Mouse (Mus musculus): ENCODE measurements around the gene Rgs10. TPM values are rescaled to one million over a fixed set of nuclear protein-coding genes. Genes with fewer than 3 reads are reported as not detected.
A peak's percentile ranks its signal among the peaks of the same experiment; 100 is the strongest.

Gene Rgs10
- total RNA-seq, 1 experiment from 2014 or later = 56.0 TPM

DNA sequence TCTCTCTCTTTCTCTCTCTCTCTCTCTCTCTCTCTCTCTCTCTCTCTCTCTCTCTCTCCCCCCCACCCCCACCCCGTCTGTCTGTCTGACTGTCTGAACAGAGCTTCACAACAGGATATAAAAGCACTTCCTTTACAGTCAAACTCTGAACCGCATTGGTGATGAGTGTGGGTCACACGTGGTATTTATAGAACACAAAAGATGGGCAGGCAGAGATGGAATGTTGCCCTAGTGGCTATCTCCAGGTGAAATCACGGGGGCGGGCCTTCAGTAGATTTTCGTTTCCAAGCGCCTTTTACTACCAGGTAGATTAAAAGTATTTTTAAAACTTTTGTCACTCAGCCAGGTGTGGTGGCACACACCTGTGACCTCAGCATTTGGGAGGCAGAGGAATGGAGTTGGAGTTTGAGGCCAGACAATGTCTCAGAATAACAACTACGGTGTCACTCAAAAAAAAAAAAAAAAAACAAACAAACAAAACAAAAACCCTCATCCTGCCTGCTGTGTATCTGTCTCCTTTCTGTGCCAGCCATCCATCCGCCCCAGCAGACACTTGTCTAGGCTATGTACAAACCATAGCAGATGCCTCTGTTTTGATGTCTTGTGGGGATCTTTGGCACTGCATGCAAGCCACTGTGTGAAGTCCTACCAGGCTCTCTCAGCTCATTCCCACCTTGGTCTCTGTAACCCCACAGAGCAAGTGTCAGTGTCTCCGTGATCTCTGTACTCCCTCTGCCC, 34.7 kb downstream of the Rgs10 start:
- no peak for ATAC-seq (replicated peaks in 1 of 2; ENCODE audit: insufficient read depth in 1 of 2, low FRiP score in 2 of 2, low TSS enrichment in 1 of 2, low read depth in 1 of 2, poor library complexity in 2 of 2, severe bottlenecking in 2 of 2)

DNA sequence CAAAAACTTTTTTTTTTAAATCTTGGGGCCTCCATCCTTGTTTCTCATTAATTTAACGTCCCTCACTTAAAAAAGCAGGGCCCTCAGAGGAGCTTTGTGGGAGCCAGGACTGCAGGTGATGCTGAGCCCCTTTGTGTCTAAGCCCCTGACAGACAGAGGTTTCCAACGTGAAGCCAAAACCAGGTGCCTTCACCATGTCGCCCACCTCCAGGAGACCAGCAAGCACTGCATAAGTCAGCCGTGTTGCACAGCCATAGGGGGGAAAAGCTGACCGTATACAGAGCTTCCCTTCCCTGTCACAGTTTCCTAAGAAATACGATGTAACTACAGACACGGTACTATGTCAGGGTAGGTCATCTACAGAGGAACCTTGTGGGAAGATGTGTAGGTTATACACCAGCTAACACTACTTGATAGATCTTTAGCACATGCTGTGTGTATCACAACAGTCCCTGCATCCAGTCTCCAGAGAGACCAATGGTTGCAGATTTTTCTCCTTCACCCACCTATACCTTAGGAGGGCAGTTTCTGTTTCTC, 35.3 kb downstream of the Rgs10 start:
- no peak for ATAC-seq (replicated peaks in 1 of 2; ENCODE audit: insufficient read depth in 1 of 2, low FRiP score in 2 of 2, low TSS enrichment in 1 of 2, low read depth in 1 of 2, poor library complexity in 2 of 2, severe bottlenecking in 2 of 2)

GRCm38 (mm10) chr7:128382527-128382860, 36.1 kb downstream of the Rgs10 start:
- ATAC-seq (replicated peaks in 1 of 2; ENCODE audit: insufficient read depth in 1 of 2, low FRiP score in 2 of 2, low TSS enrichment in 1 of 2, low read depth in 1 of 2, poor library complexity in 2 of 2, severe bottlenecking in 2 of 2) = no peak

GRCm38 (mm10) chr7:128381811-128382526, 36.6 kb downstream of the Rgs10 start:
- 0 out of 4 replicates have a peak, but pooled peaks of 1 of the 2 experiments have one; percentile 4 for ATAC-seq (replicated peaks in 1 of 2; ENCODE audit: insufficient read depth in 1 of 2, low FRiP score in 2 of 2, low TSS enrichment in 1 of 2, low read depth in 1 of 2, poor library complexity in 2 of 2, severe bottlenecking in 2 of 2)

DNA sequence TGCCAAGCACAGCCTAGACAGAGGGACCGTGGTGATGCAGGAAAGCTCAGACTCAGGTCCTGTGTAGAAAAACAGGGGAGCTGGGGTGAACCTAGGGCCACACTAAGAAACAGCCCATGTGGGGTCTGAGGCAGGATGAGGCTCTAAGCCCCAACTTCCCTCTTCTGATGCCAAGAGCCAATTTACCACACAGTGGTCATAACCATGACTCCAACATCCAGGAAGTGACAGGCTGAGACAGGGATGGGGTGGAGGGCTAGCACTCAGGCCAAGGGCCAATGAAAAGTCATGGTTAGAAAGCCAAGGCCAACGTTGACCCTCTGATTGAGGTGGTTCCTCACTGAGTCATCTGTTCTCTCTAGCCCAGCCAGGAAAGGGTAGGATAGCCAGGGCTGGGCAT, 37.6 kb downstream of the Rgs10 start:
- peak; percentile 75 to 90 for ATAC-seq (replicated peaks in 1 of 2; ENCODE audit: insufficient read depth in 1 of 2, low FRiP score in 2 of 2, low TSS enrichment in 1 of 2, low read depth in 1 of 2, poor library complexity in 2 of 2, severe bottlenecking in 2 of 2)

DNA sequence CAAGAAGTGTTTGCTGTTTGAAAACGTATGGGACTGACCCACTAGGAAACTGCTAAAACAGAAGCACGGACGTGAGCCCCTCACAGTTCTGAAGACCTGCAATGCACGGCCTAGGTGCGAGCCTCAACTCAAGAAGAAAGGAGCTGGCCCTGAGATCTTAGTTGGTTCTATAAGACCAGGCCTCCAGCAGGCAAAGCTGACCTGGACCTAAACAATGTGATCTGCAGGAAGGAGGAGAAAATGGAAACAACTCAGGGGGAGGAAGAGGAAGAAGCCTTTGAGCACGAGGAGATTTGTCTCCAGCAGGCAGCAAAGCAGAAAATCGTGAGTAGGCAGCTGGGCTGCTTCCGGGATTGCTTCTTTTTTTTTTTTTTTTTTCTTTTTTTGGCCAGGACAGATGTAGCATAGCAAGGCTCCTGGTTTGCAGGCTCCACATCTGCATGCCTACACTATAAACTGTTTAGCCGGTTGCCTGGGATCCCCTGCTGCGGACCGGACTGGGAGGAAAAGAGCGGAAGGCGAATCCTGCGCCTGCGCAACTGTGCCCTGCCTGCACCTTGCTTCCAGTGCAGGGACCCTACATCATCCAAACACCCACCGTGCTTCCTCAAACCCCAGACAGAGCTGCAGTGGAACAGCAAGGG, 39.3 kb downstream of the Rgs10 start:
- no peak for ATAC-seq (replicated peaks in 1 of 2; ENCODE audit: insufficient read depth in 1 of 2, low FRiP score in 2 of 2, low TSS enrichment in 1 of 2, low read depth in 1 of 2, poor library complexity in 2 of 2, severe bottlenecking in 2 of 2)

GRCm38 (mm10) chr7:128376206-128376701, 42.3 kb downstream of the Rgs10 start:
- ATAC-seq (replicated peaks in 1 of 2; ENCODE audit: insufficient read depth in 1 of 2, low FRiP score in 2 of 2, low TSS enrichment in 1 of 2, low read depth in 1 of 2, poor library complexity in 2 of 2, severe bottlenecking in 2 of 2) = no peak

GRCm38 (mm10) chr7:128374156-128374555, 44.4 kb downstream of the Rgs10 start:
- no peak for ATAC-seq (replicated peaks in 1 of 2; ENCODE audit: insufficient read depth in 1 of 2, low FRiP score in 2 of 2, low TSS enrichment in 1 of 2, low read depth in 1 of 2, poor library complexity in 2 of 2, severe bottlenecking in 2 of 2)

GRCm38 (mm10) chr7:128373751-128374150, 44.8 kb downstream of the Rgs10 start:
- no peak for ATAC-seq (replicated peaks in 1 of 2; ENCODE audit: insufficient read depth in 1 of 2, low FRiP score in 2 of 2, low TSS enrichment in 1 of 2, low read depth in 1 of 2, poor library complexity in 2 of 2, severe bottlenecking in 2 of 2)

- no peak for ATAC-seq (replicated peaks in 1 of 2; ENCODE audit: insufficient read depth in 1 of 2, low FRiP score in 2 of 2, low TSS enrichment in 1 of 2, low read depth in 1 of 2, poor library complexity in 2 of 2, severe bottlenecking in 2 of 2)
Measured at GRCm38 (mm10) chr7:128372331-128372730, 46.2 kb downstream of the Rgs10 start.

DNA sequence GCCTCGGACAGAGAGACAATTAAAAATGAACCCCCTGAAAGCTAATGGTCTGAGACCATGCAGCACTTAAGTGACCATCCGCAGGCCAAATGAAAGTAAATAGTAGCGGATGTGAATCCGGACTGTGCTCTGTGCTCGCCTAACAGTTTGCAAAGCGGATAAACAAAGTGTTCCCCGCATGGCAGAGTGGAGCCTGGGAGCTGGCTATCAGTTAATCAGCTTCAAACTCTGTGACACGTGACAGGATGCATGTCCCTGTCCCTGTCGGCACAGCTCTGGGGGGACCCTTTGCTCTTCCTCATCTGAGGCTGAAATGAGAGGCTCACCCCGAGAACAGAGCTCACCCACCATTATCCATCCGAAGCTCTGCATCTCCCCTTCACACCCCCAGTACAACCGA, 49.2 kb downstream of the Rgs10 start:
- no peak for ATAC-seq (replicated peaks in 1 of 2; ENCODE audit: insufficient read depth in 1 of 2, low FRiP score in 2 of 2, low TSS enrichment in 1 of 2, low read depth in 1 of 2, poor library complexity in 2 of 2, severe bottlenecking in 2 of 2)

DNA sequence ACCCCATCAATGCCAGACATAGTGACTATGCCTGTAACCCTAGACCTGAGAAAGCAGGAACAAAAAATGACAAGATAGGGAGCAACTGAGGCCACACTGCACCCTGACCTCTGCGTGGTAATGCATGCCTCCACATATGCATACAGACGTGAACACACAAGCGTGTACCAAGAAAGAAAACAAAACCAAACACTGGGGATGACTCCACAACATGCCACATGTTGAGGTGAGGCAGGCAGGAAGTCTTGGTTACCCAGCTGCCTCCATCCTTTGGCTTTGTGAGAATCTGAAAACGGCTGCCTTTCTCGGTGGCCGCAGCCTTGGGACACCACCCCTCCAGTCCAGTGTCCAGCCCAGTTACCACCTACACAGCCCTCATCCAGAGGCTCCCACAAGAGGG, 49.7 kb downstream of the Rgs10 start:
- no peak for ATAC-seq (replicated peaks in 1 of 2; ENCODE audit: insufficient read depth in 1 of 2, low FRiP score in 2 of 2, low TSS enrichment in 1 of 2, low read depth in 1 of 2, poor library complexity in 2 of 2, severe bottlenecking in 2 of 2)

DNA sequence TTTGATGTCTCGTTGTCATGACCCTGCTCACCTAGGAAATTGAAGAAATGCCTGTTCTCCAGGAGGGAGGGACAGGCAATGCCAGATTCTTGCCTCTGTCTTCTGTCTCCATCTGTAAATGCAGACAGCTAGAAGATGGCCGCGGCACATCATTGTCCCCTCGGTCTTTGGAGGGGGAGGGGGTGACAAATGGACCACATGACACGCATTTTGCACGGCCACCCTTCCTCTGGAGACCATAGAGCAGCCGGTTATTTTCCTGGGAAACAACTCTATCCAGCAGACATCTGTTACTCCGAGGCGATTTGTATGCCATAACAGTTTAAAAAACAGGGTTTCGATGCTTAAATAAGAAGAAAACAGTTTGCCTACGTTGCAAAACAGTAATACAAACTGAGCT, 51.9 kb downstream of the Rgs10 start:
- ATAC-seq (replicated peaks in 1 of 2; ENCODE audit: insufficient read depth in 1 of 2, low FRiP score in 2 of 2, low TSS enrichment in 1 of 2, low read depth in 1 of 2, poor library complexity in 2 of 2, severe bottlenecking in 2 of 2) = no peak

DNA sequence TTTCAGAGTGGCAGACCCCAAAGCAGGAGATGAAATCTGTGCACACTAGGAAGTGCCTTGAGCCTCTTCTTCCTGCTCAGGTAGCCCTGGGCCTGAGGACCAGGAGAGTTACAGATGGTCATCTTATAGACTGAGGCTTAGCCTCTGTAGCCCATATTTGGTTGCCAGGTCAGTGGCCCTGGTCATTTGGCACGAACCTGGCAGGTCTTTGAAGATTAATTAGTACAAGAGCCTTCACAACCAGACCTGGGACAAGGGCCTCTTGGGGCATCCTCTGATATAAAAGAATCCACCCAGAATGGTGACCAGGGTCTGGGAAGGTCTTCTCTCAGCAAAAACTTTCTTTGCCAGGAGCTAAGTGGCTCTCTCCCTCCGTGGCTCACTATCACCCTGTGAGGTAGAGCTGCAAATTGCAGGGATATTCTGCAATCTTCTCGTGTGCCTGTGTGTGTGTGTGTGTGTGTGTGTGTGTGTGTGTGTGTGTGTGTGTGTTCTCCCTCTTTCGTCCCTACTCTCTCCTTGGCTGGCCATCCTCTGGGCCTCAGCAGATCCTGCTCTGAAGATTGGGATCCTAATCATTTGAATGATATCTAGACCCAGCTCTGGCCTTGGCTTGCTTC, 53.4 kb downstream of the Rgs10 start:
- no peak for ATAC-seq (replicated peaks in 1 of 2; ENCODE audit: insufficient read depth in 1 of 2, low FRiP score in 2 of 2, low TSS enrichment in 1 of 2, low read depth in 1 of 2, poor library complexity in 2 of 2, severe bottlenecking in 2 of 2)

DNA sequence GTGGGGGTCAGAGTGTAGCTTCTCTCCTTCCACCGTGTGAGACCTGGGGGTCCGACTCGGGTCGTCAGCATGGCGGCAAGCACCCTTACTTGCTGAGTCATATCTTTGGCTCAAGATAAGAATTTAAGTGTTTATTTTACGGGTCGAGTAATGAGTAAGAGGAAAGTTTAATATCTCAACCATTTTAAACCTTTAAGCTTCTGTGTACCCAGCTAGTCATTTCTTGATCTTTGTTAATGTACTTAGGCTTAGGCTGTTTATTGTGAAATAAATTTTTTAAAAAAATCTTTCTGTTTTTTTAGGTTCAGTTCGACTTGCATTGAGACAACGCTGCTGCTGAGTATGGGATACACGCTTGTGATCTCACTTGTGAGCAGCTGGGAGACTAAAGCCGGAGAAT, 54.0 kb downstream of the Rgs10 start:
- no peak for ATAC-seq (replicated peaks in 1 of 2; ENCODE audit: insufficient read depth in 1 of 2, low FRiP score in 2 of 2, low TSS enrichment in 1 of 2, low read depth in 1 of 2, poor library complexity in 2 of 2, severe bottlenecking in 2 of 2)

DNA sequence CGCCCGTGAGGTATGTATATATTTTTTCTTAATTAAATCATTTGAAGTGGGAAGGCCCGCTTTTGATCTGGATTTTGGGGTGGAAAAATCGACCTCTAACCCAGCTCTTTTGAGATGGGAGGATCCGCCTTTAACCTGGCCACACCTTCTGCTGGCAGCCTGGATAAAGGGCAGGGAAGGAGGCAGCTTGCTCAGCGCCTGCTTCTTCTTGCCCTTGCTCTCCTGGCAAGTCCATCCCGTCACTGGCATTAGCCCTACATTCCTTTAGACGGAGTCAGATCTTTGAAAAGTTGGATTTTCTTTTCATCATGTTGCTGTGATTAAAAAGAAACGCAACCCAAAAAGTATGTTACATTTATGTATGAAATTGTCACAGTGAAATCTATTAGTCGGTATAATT, 54.8 kb downstream of the Rgs10 start:
- no peak for ATAC-seq (replicated peaks in 1 of 2; ENCODE audit: insufficient read depth in 1 of 2, low FRiP score in 2 of 2, low TSS enrichment in 1 of 2, low read depth in 1 of 2, poor library complexity in 2 of 2, severe bottlenecking in 2 of 2)

GRCm38 (mm10) chr7:128362916-128363315, 55.6 kb downstream of the Rgs10 start:
- no peak for ATAC-seq (replicated peaks in 1 of 2; ENCODE audit: insufficient read depth in 1 of 2, low FRiP score in 2 of 2, low TSS enrichment in 1 of 2, low read depth in 1 of 2, poor library complexity in 2 of 2, severe bottlenecking in 2 of 2)

GRCm38 (mm10) chr7:128359741-128360140, 58.8 kb downstream of the Rgs10 start:
- ATAC-seq (replicated peaks in 1 of 2; ENCODE audit: insufficient read depth in 1 of 2, low FRiP score in 2 of 2, low TSS enrichment in 1 of 2, low read depth in 1 of 2, poor library complexity in 2 of 2, severe bottlenecking in 2 of 2) = no peak

All from hematopoietic stem cell, adult 5-6 weeks (primary cell).